Mouse (Mus musculus) G1E-ER4 (cell line): ENCODE data around the gene Tceal3. TPM values are rescaled to one million over a fixed set of nuclear protein-coding genes. Genes with fewer than 3 reads are reported as not detected.
"Not testable (repeated sequence)": the region's sequence is repeated elsewhere in the genome, so short reads cannot be mapped to it uniquely, and the experiment has no call there.

Source experiments
- GATA1 ChIP-seq: IDR thresholded peaks from one replicate; pipeline ENCODE4 v1.8.0; 2012; ENCODE audit warnings: low read length, inconsistent platforms
- polyA plus RNA-seq: library from polyadenylated mRNA; stranded (reverse); fragments of >175 nt; gene quantifications from 2 replicates; pipeline ENCODE4 v1.2.3, GENCODE M21; 2012

Tceal3 gene
- polyA plus RNA-seq: not detected in 2 replicates

DNA sequence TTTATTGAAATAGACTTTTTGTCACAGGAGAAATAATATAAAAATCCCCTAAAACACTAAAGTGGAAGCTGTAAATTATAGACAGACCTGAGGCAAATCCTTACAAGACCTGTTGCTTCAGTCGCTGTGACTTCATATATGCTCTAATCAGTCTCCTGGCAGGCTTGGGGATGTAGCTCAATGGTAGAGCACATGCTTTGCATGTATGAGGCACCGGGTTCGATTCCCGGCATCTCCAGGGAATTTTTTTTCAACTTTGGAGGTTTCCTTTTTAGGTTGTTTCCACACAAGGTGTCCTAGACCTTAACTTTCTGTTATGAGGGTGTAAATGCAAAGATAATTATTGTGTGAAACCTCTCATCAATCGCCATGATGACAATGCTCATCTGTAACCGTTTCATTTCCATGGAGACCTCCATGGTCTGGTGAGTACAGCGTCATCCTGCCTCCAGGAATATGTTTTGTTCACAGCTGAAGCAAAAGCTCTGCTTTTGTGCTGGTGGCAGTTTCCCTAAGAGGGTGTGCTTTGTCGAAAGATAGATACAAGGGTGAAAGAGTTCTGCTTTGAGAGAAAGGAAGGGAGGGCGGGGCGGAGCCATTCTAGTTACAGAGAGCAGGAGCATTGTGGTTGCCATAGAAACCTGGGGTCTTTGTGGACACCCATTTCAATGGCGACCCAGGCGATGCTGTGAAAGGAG lies at the start of gene Tceal3:
Gene Tceal3 (plus strand): TSS at position 644 of the 698 bp plus-strand sequence.
- no peak for TF ChIP-seq GATA1

- TF ChIP-seq GATA1: not testable (repeated sequence)
These were observed 46.7 kb upstream of the Tceal3 start, which contains the start of gene Kir3dl2 for GRCm38 (mm10) chrX:136543956-136544355. Gene Kir3dl2, minus strand, starts transcription at chrX:136544056.

DNA sequence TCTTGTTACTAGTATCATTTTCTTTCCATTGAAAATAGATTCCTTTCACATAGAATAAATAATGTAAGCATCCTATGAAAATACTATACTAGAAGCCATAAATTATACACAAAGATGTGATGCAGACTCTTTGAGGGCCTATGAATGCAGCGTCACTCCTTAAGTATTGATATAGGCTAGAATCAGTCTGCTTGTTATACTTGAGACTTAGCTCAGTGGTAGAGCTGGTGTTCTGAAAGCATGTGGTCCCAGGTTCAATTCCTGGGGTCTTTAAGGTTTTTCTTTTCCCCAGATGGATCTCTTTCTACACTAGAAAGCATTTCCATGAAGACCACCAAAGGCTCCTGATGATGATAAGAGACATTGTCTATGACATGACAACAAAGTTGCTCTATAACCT lies 6.0 kb upstream of the Tceal3 start:
- TF ChIP-seq GATA1: no peak

DNA sequence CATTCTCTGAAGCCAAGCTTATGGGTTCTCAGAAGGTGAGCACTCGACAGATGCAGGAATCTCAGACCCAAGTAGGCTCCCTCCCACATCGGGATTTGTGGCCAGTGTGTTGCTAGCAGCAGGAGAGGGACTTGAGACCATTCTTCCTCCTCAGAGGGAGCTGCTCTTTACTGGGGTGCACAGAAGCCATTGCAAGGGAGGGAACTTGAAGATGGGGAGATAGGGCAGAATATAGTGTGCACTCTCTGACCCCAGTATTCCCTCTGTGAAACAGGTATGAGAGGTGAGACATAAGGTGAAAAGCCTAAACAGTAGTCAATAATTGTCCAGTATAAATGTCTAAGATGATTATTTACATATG lies 235 bp downstream of the Tceal3 start:
- TF ChIP-seq GATA1: no peak

- no peak for TF ChIP-seq GATA1
These were observed 8.8 kb downstream of the Tceal3 start for GRCm38 (mm10) chrX:136599416-136599815.

DNA sequence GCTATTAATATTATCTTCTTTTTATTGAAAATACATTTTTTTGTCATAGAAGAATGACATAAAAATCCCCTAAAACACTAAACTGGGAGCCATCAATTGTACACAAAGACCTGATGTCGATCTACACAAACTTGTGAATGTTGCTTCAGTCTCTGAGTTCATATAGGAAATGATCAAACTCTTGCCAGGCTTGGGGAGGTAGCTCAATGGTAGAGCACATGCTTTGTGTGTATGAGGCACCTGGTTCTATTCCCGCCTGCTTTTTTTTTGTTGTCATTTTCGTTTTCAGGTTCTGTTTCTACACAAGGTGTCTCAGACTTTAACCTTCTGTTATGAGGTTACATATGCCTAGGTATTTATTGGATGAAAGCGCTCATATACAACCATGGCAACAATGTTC lies 16.3 kb downstream of the Tceal3 start:
- no peak for TF ChIP-seq GATA1

GRCm38 (mm10) chrX:136607395-136607794 lies 16.8 kb downstream of the Tceal3 start:
- TF ChIP-seq GATA1: no peak

GRCm38 (mm10) chrX:136611346-136611745 lies 20.7 kb downstream of the Tceal3 start:
- no peak for TF ChIP-seq GATA1

DNA sequence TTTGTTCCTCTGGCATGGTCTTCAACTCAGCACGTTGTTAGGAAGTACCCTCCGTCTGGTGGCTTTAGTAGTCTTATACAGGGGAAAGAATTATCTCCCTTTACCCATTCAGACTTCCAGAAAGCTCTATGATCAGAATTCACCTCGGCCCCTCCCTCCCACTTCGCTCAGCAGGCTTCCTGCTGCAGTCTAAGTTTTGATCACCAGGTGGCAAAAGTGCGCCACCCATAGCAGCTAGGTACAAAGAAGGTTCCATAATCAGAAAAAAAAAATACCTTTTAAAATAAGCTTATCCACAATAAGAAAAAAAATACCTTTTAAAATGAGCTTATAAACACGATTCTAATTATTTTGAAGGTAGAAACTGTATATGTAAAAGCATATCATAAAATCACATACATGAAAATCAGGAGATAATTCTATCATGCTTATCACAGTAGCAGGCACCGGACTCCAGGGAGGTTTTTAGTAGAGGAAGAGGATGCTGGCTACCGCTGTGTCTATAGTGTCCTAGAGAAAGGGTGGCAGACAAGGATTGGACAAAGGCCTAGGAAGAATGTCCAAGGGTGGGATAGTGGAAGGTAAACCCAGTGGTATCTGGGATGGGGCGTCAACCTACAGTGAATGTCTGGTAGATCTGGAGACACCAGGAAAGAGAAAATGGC lies 34.4 kb downstream of the Tceal3 start:
- TF ChIP-seq GATA1: no peak

DNA sequence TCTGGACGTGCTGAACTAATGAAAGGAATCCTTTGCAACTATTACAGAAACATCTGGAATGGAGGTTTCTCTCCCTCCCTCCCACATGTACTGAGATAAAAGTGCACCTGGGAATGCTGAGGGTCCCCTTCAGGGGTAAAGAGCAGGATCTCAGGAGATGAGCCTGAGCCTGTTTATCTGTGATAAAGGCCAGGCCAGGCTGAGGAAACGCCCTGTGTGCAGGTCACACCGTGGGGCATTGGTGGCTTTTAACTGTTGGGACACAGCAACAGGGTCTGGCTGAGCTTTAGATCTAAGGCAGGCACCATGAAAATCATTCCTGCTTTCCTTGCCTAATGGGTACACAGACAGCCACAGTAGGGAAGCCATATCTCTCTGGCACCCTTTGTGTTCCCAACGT lies 35.3 kb downstream of the Tceal3 start:
- no peak for TF ChIP-seq GATA1

- no peak for TF ChIP-seq GATA1
These were observed 44.5 kb downstream of the Tceal3 start for GRCm38 (mm10) chrX:136635116-136635515.

- no peak for TF ChIP-seq GATA1
These were observed 49.1 kb downstream of the Tceal3 start for GRCm38 (mm10) chrX:136639754-136640153.

GRCm38 (mm10) chrX:136666281-136666706 lies 75.7 kb downstream of the Tceal3 start:
- no peak for TF ChIP-seq GATA1

- no peak for TF ChIP-seq GATA1
These were observed 78.2 kb downstream of the Tceal3 start for GRCm38 (mm10) chrX:136668794-136669193.

DNA sequence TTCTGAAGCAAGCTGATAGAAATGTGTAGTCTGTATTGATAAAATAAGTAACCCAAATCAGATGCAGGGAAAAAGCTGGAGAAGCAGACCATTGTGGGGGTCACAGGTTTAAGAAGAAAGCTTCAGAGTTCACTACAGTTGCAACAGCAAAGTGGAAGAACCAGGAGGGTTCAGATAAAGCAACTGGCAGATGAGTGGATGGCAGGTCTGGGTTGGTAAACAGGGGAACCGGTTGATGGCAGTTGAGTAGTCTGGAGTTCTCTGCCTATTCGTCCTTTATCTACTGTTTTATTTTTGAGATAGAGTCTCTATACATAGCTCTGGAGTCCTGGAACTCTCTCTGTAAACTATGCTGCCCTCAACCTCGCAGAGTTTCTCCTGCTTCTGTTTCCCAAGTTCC lies 90.3 kb downstream of the Tceal3 start:
- TF ChIP-seq GATA1: no peak

- TF ChIP-seq GATA1: no peak
These were observed 101.6 kb downstream of the Tceal3 start for GRCm38 (mm10) chrX:136692294-136692675.

DNA sequence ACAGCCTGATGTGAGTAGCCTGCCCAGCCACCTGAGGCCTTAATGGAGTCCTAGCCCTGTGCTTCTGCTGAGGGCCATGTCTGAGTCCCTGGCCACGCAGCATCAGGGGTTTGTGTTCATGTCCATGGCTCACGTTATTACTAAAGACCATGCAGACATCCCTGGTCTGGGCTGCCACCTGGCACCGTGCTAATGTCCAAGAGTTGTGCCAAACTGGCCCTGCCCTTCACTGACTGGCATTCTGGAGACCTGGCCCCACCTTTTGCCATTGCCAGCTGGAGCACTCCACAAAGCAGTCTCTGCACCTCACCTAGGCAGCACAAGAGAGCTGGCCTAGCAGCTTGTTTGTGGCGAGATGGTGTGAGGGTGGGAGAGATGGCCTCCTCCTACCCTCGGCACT lies 102.6 kb downstream of the Tceal3 start:
- TF ChIP-seq GATA1: no peak
